Mouse (Mus musculus) neural tube, embryonic 12.5 days (tissue): ENCODE measurements around the gene Pla2g5. TPM values are rescaled to one million over a fixed set of nuclear protein-coding genes. Genes with fewer than 3 reads are reported as not detected.

ENCODE experiments used
- ATAC-seq: fragments of 200-750 bp; cut with Nextera tagmentation; 2 replicates; pipeline ENCODE4 v1.8.0; 2017; ENCODE audit warnings: low read depth, mild to moderate bottlenecking, moderate TSS enrichment, moderate library complexity; ENCODE audit not compliant: low FRiP score
- H3K27ac ChIP-seq: fragments of 300-500 bp; sonication (generic); 2 replicates; pipeline ENCODE4 v1.5.1; 2016
- H3K27me3 ChIP-seq: fragments of 300-500 bp; sonication (generic); replicated peaks from 2 replicates; pipeline ENCODE4 v1.6.1; 2016; ENCODE audit warnings: mild to moderate bottlenecking
- H3K36me3 ChIP-seq: fragments of 300-500 bp; sonication (generic); 2 replicates; pipeline ENCODE4 v1.6.1; 2016; ENCODE audit warnings: mild to moderate bottlenecking
- H3K4me1 ChIP-seq: fragments of 300-500 bp; sonication (generic); 2 replicates; pipeline ENCODE4 v1.6.1; 2016
- H3K4me2 ChIP-seq: fragments of 300-500 bp; sonication (generic); replicated peaks from 2 replicates; pipeline ENCODE4 v1.6.1; 2016; ENCODE audit warnings: mild to moderate bottlenecking
- H3K4me3 ChIP-seq: fragments of 300-500 bp; sonication (generic); 2 replicates; pipeline ENCODE4 v1.5.1; 2016
- H3K9ac ChIP-seq: fragments of 300-500 bp; sonication (generic); 2 replicates; pipeline ENCODE4 v1.6.1; 2016; ENCODE audit warnings: mild to moderate bottlenecking
- H3K9me3 ChIP-seq: fragments of 300-500 bp; sonication (generic); 2 replicates; pipeline ENCODE4 v1.6.1; 2016; ENCODE audit warnings: mild to moderate bottlenecking
- WGBS: fragments of 180-500 bp; shearing (Covaris S2); methylation state at CpG from one replicate; pipeline ENCODE4 v1.1.7; 2016; 5-methylcytosine and 5-hydroxymethylcytosine counted together
- polyA plus RNA-seq: library from polyadenylated mRNA; unstranded; fragments of >200 nt; fragmentation: Nextera tagmentation; extraction: Ambion mirVana; gene quantifications from 2 replicates; pipeline ENCODE4 v1.2.1, GENCODE M21; 2016

The Pla2g5 gene
- polyA plus RNA-seq, 1 experiment from 2014 or later = not detected

- Histone ChIP-seq H3K27me3 (no peaks in the 10 kb centered on the region; the same call in 1 of the 2 replicates), H3K9me3 (no peaks in the 10 kb centered on the region), H3K4me2 (no peak overlapping the region), H3K9ac (no peak overlapping the region), H3K27ac (no peak overlapping the region), H3K36me3 (no peaks in the 10 kb centered on the region), H3K4me3 (no peak overlapping the region), H3K4me1 (no peaks in the 10 kb centered on the region)
- ATAC-seq = no peak
- 74% methylated on average over 9 of the region's 9 CpGs for WGBS
Measured at GRCm38 (mm10) chr4:138792599-138792998, 70.7 kb downstream of the Pla2g5 start.

GRCm38 (mm10) chr4:138791452-138791851, 71.8 kb downstream of the Pla2g5 start:
- Histone ChIP-seq H3K9ac (no peak overlapping the region), H3K4me2 (no peak overlapping the region), H3K9me3 (no peaks in the 10 kb centered on the region), H3K27ac (no peak overlapping the region), H3K36me3 (no peaks in the 10 kb centered on the region), H3K4me1 (no peaks in the 10 kb centered on the region), H3K4me3 (no peak overlapping the region), H3K27me3 (no peaks in the 10 kb centered on the region; the same call in 1 of the 2 replicates)
- 81% methylated on average over 6 of the region's 6 CpGs for WGBS
- no peak for ATAC-seq

GRCm38 (mm10) chr4:138788381-138788780, 74.9 kb downstream of the Pla2g5 start:
- Histone ChIP-seq H3K9ac (no peak overlapping the region), H3K4me3 (no peak overlapping the region), H3K4me1 (no peaks in the 10 kb centered on the region), H3K27me3 (no peaks in the 10 kb centered on the region; the same call in 1 of the 2 replicates), H3K36me3 (no peaks in the 10 kb centered on the region), H3K27ac (no peak overlapping the region), H3K4me2 (no peak overlapping the region), H3K9me3 (no peaks in the 10 kb centered on the region)
- 82% methylated on average over 4 of the region's 4 CpGs for WGBS
- ATAC-seq = no peak

- H3K4me1 ChIP-seq = no peaks in the 10 kb centered on the region
- H3K9ac ChIP-seq = no peak overlapping the region
- no peaks in the 10 kb centered on the region for H3K9me3 ChIP-seq
- no peak overlapping the region for H3K4me3 ChIP-seq
- H3K27ac ChIP-seq = no peak overlapping the region
- ATAC-seq = no peak
- no peaks in the 10 kb centered on the region for H3K36me3 ChIP-seq
- 70% methylated on average over 4 of the region's 4 CpGs for WGBS
- H3K4me2 ChIP-seq = no peak overlapping the region
- no peaks in the 10 kb centered on the region; the same call in 1 of the 2 replicates for H3K27me3 ChIP-seq
Measured at GRCm38 (mm10) chr4:138786141-138786540, 77.1 kb downstream of the Pla2g5 start.

- Histone ChIP-seq H3K27me3 (no peaks in the 10 kb centered on the region; the same call in 1 of the 2 replicates), H3K27ac (no peak overlapping the region), H3K4me3 (no peak overlapping the region), H3K9ac (no peak overlapping the region), H3K4me1 (no peaks in the 10 kb centered on the region), H3K36me3 (no peaks in the 10 kb centered on the region), H3K9me3 (no peaks in the 10 kb centered on the region), H3K4me2 (no peak overlapping the region)
- no peak for ATAC-seq
- 62% methylated on average over 4 of the region's 4 CpGs for WGBS
Measured at GRCm38 (mm10) chr4:138785721-138786120, 77.6 kb downstream of the Pla2g5 start.

GRCm38 (mm10) chr4:138782098-138782497, 81.2 kb downstream of the Pla2g5 start:
- ATAC-seq = no peak
- Histone ChIP-seq H3K4me3 (no peak overlapping the region), H3K4me1 (no peaks in the 10 kb centered on the region; the same call in 1 of the 2 replicates), H3K27me3 (no peaks in the 10 kb centered on the region), H3K9me3 (no peaks in the 10 kb centered on the region), H3K9ac (no peak overlapping the region), H3K4me2 (no peak overlapping the region), H3K27ac (no peak overlapping the region), H3K36me3 (no peaks in the 10 kb centered on the region)
- 77% methylated on average over 6 of the region's 6 CpGs for WGBS

- Histone ChIP-seq H3K27ac (no peak overlapping the region), H3K9ac (no peak overlapping the region), H3K27me3 (no peaks in the 10 kb centered on the region), H3K9me3 (no peaks in the 10 kb centered on the region), H3K4me1 (no peaks in the 10 kb centered on the region; the same call in 1 of the 2 replicates), H3K4me2 (no peak overlapping the region), H3K36me3 (no peaks in the 10 kb centered on the region), H3K4me3 (no peak overlapping the region)
- ATAC-seq = no peak
- WGBS = 89% methylated on average over 5 of the region's 5 CpGs
Measured at GRCm38 (mm10) chr4:138780300-138780699, 83.0 kb downstream of the Pla2g5 start.

- WGBS = 56% methylated on average over 20 of the region's 20 CpGs
- H3K9ac ChIP-seq = no peak overlapping the region
- no peaks in the 10 kb centered on the region; the same call in 1 of the 2 replicates for H3K4me1 ChIP-seq
- no peak overlapping the region for H3K4me3 ChIP-seq
- H3K36me3 ChIP-seq = no peaks in the 10 kb centered on the region
- no peaks in the 10 kb centered on the region for H3K9me3 ChIP-seq
- peak overlapping the region; percentile 54; the same call in 1 of the 2 replicates for H3K27ac ChIP-seq
- H3K4me2 ChIP-seq = 0 out of 2 replicates have a peak overlapping the region, but pooled peaks have one; percentile 3
- no peaks in the 10 kb centered on the region for H3K27me3 ChIP-seq
- ATAC-seq = 0 out of 2 replicates have a peak, but pooled peaks have one; percentile 21
Measured at GRCm38 (mm10) chr4:138777417-138778407, 85.6 kb downstream of the Pla2g5 start.

- H3K9me3 ChIP-seq = no peaks in the 10 kb centered on the region
- 86% methylated on average over 6 of the region's 6 CpGs for WGBS
- H3K4me2 ChIP-seq = no peak within 1 kb of the TSS
- H3K4me1 ChIP-seq = no peaks in the 10 kb centered on the region; the same call in 1 of the 2 replicates
- ATAC-seq = no peak
- no peak within 1 kb of the TSS for H3K9ac ChIP-seq
- no peaks in the 10 kb centered on the region for H3K27me3 ChIP-seq
- H3K27ac ChIP-seq = no peak within 1 kb of the TSS
- no peak within 1 kb of the TSS for H3K4me3 ChIP-seq
- H3K36me3 ChIP-seq = no peaks in the 10 kb centered on the region
Measured at GRCm38 (mm10) chr4:138775435-138775834, 87.8 kb downstream of the Pla2g5 start, which contains the start of gene Pla2g2d. TSS of gene Pla2g2d (plus strand) at chr4:138775735.

- H3K4me3 ChIP-seq = no peak overlapping the region
- no peaks in the 10 kb centered on the region for H3K9me3 ChIP-seq
- no peaks in the 10 kb centered on the region for H3K36me3 ChIP-seq
- H3K4me2 ChIP-seq = no peak overlapping the region
- H3K27ac ChIP-seq = no peak overlapping the region
- H3K4me1 ChIP-seq = no peaks in the 10 kb centered on the region; the same call in 1 of the 2 replicates
- no peaks in the 10 kb centered on the region; the same call in 1 of the 2 replicates for H3K27me3 ChIP-seq
- no peak for ATAC-seq
- no peak overlapping the region for H3K9ac ChIP-seq
- WGBS = 88% methylated on average over 5 of the region's 5 CpGs
Measured at GRCm38 (mm10) chr4:138772386-138772785, 90.9 kb downstream of the Pla2g5 start.

- H3K27me3 ChIP-seq = no peaks in the 10 kb centered on the region; the same call in 1 of the 2 replicates
- H3K9ac ChIP-seq = no peak overlapping the region
- H3K4me2 ChIP-seq = no peak overlapping the region
- ATAC-seq = no peak
- H3K4me1 ChIP-seq = no peaks in the 10 kb centered on the region
- H3K36me3 ChIP-seq = no peaks in the 10 kb centered on the region
- 88% methylated on average over 10 of the region's 10 CpGs for WGBS
- no peak overlapping the region for H3K4me3 ChIP-seq
- no peaks in the 10 kb centered on the region for H3K9me3 ChIP-seq
- no peak overlapping the region for H3K27ac ChIP-seq
Measured at GRCm38 (mm10) chr4:138771970-138772369, 91.3 kb downstream of the Pla2g5 start.

- Histone ChIP-seq H3K36me3 (no peaks in the 10 kb centered on the region), H3K9me3 (no peaks in the 10 kb centered on the region), H3K27ac (no peak overlapping the region), H3K27me3 (no peaks in the 10 kb centered on the region; the same call in 1 of the 2 replicates), H3K4me1 (peaks cover 1% of the 10 kb centered on the region; the same call in 1 of the 2 replicates), H3K4me3 (no peak overlapping the region), H3K4me2 (no peak overlapping the region), H3K9ac (no peak overlapping the region)
- WGBS = 82% methylated on average over 9 of the region's 9 CpGs
- no peak for ATAC-seq
Measured at GRCm38 (mm10) chr4:138762266-138762665, 101.0 kb downstream of the Pla2g5 start.
